Mouse (Mus musculus) ovary, postnatal 36 days (tissue): ENCODE data around the gene Iqck.

Experiments
- DNase-seq: peaks from one replicate; pipeline ENCODE4 v3.0.0; 2022; ENCODE audit warnings: low spot score, mixed read lengths

Gene Iqck

GRCm38 (mm10) chr7:118914561-118915165, 59.1 kb downstream of the Iqck start:
- DNase-seq: no peak

DNA sequence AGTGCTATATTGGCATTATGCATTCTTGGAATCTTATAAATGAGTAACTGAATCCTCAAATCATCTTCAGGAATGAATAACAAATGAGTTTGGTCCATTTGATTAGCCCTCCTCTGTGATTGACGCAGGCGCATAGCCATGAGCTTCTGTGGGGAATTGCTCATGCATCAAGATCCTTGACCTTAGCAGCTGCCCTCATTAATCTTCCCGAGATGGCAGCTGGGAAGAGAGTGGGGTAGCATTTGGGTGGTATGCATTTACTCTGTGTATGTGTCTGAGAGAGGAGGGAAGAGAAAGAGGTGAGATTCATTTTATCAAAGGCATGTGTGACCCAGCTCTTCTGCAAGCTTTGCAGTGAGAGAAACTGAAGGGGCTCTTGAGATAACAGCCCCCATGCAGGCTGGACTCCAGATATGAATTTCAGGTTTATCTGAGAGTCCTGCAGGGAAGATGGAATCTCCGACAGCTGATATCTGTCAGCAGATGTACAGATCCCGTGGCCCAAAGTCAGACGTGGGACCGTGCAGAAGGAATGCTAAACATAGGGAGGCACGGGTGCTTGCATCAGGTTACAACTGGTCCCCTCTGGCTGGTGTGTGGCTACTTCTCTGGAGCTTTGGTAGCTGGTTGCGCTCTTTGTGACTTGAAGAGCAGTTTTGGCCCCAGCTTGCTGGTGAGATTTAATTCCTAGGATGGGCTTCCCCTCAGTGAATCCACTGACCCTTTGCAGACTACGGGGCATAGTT, 63.9 kb downstream of the Iqck start:
- DNase-seq: no peak

DNA sequence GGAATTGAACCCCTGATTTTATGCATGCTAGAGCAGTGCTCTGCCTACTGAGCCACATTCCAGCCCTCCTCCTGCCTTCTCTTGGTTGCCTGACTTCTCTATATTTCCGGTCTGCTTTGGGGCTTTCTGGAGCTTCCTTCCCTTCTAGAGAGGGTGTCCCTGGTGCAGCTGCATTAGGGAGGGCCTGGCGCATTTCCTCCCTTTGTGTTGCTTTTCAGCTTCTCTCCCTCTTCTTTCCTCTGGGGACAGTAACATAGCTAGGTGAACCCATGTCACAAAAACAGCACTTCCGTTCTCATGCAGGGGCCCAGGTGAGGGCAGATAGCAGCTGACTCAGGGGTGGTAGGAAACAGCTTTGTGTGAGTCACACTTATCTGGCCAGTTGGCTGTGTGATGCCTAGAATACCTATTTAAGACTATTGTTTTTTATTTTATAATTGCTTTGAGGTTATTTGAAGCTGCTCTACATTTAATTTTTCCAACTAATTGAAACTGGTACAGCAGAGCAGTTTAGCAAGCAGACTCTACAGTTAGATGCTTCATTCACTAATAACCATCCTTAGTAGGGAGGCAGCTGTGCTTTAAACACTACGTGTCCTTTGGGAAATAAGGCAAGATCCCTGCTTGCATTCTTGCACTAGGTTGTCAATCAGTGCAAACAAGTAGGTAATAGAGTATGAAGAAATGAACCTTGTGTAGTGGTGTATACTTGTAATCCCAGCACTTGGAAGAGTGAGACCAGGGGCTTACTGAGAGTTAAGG, 67.1 kb downstream of the Iqck start:
- no peak for DNase-seq

GRCm38 (mm10) chr7:118925547-118925946, 70.0 kb downstream of the Iqck start:
- no peak for DNase-seq

DNA sequence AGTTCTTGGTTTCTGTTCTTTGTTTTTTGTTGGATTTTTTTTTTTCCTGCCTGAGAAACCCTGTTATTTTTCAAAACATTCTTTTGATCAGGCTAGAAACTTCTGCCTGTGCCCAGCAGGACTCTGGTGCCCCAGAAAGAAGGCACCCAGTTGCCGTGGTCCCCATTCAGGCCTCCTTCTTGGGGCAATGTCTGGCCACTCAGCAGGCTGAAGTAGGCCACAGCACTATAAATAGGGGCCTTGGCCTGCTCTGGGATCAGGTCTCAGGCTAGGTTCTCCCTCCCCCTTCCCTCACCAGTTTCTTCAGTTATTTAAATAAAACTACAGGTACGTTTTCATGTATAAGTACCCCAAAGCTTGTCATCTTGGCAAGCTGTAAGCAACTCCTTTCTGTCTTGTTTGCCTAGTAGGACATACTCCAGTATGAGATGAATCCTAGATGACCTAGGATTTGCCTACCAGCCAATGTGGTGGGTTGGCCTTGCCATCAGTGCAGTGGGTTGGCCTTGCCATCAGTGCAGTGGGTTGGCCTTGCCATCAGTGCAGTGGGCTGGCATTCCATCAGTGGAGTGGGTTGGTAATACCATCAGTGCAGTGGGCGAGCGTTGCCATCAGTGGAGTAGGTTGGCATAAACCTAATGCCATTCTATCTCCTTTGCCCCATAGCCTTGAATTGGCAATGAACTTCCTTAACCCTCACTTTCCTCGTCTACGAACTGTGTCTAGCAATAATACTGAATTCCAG, 71.1 kb downstream of the Iqck start:
- DNase-seq: no peak

GRCm38 (mm10) chr7:118927279-118927678, 71.7 kb downstream of the Iqck start:
- no peak for DNase-seq

DNA sequence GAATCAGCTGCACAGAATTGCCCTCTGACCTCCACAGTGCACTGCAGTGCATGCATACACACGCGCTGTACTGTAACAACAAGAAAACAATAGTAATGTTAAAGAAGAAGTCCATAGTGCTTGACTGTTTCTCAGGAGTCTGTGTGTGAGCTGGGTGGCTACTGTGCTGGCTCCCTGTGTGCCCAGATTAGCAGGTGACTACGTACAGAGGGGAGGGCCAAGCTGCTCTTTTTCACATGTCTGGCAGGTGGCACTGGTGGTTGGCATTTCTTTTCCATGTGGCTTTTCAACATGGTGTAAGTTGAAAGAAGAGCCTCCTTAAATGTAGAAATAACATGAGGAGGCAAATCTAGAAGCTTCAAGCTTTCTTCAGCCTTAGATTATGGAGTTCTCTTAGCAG, 72.8 kb downstream of the Iqck start:
- no peak for DNase-seq

GRCm38 (mm10) chr7:118928916-118929315, 73.4 kb downstream of the Iqck start:
- no peak for DNase-seq

GRCm38 (mm10) chr7:118929601-118930311, 74.2 kb downstream of the Iqck start:
- peak; percentile 20 for DNase-seq

DNA sequence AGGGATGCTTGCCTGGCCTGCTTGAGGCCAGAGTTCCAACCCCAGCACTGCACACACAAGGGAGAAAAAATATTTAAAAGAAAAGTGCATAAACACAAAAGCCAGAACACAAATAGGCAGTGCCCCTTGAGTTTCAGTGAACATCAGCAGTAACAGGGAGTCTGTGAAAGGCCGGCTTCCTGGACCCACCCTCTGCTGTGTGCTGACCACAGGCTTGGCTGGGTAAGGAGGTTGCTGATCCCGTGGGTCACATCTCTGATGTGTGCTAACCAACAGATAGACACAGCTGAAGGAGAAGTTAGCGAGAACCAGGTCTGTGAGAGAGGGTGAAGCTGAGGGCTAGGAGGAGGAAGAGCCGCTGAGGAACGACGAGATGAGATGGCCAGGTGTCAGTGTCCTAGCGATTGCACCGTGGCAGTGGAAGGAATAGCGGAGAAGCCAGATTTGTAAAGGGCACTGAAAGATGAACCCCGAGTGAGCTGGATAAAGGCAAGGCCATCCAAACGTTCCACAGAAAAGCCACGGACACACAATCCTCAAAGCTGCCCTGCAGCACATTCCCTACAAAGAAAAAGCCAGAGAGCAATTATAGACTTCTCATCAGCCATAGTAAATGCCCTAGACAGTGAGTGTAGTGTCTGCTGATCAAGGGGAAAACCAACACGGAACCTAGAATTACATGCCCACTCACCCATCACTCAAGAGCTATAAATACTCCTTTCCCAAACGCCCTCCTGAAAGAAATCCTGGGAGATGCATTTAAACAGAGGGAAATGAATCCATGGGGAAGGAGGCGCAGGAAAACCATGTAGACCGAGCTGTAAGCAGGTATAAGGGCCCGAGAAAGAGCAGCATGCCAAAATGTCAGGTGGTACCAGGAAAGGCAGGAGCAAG, 76.2 kb downstream of the Iqck start:
- DNase-seq: no peak

DNA sequence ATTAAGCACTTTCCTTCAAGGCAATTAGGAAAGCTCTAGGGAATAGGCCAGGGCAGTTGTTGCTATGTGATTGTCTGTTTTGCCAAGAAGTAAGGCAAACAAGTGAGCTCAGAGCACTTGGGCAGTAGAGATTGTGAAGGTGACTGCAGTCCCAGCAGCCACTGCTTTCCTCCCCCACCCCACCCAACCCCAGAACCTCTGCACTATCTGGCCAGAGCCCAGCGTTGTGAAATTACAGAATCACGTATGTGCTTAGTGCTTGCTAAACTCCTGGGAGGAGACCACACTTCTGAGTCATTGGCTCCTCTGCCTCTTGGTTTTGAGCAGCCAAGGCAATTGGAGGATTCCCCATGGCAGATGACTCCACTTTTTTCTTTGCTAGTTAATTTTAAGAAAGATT, 79.8 kb downstream of the Iqck start:
- peak; percentile 36 for DNase-seq

DNA sequence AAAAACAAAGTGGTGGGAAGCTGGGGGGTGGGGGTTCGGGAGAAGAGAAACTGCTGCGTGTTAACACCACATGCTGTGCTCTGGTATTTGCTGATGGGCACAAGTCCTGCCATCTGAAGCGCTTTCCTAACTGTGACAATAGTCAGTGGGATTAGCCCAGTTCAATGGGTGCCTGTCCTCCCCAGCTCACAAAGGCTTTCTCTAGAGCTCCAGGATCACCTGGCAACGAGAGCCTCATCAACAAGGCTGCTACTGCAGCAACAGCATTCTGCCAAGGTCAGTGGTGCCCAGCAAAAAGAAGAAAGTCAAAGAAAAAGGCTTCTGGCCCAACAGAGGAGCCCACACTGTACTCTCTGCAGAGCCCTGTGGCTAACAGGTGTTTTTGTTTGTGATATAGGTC, 81.3 kb downstream of the Iqck start:
- peak; percentile 24 for DNase-seq

DNA sequence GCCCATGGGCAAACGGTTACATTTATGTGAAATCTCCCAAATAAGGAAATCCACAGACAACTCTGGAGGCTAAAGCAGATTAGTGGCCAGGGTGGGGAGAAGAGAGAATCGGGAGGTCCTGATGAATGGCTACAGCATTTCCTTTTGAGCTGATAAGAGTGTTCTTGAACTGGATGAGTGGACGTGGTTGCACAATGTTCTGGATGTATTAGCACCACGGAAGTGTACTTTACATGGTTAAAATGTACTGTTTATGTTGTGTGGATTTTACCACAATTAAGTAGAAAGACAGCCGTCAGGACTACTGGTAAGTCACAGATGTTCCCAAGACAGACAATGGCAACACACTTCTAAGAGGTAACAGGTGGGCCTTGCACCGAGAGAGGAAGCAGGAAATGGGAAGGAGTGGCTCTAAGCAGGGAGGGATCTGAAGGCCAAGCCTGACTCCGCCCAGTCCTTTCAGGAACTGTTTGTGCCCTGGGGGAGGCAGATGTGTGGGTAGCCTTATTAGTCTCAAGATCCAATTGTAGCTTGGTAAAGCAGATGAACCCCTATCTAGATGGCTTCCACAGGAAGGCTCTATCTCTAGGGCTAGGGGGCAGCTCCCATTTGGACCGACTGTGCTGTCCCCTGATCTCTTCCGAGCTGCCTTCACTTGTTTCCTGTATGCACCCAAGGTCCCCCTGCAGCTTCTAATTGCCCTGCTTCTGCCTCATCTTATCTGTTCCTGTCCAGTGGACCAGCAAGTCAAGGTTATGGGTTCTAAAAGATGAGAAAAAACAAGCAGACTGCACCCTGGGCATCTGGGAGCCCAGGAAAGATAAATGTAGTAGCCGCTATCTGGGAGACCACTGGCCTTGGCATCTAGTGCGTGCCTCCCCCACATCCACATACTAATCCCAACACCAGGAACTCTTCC, 82.2 kb downstream of the Iqck start:
- peak; percentile 20 for DNase-seq

DNA sequence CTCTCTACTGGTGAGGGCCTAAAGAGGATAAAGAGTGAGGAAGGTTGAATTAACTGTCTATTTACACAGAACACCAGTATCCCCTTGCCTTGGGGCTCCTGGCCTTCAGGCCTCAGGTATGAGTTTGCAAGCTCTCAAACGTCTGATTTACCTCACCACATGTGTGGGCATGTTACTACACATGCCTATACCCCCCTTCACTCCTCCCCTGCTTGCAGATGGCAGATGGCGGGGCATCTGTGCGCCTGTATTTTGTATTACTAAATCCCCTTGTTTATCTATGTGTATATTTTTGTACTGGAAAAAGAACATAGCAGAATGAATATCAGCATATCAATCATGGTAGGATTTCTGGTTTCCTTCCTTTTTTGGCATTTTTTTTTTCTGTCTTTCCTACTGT, 86.7 kb downstream of the Iqck start:
- no peak for DNase-seq

DNA sequence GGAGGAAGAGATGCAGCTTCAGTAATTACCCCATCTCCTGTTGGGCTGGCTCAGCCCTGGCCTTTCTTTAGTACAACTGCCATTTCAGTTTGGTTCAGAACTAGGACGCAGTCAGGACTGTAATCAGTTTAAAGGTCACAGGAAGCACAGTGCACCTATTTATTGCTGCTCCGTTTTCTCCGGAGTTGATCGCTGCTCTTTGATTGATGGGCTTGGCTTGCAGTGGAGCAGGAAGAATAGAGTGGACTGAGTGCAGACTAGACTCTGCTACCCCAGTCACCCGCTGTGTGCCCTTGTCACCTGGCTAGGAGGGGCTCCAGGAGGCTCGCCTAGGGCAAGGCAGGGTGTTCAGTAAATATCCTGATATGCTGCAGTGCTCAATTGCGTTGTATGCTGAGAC, 87.6 kb downstream of the Iqck start:
- no peak for DNase-seq

DNA sequence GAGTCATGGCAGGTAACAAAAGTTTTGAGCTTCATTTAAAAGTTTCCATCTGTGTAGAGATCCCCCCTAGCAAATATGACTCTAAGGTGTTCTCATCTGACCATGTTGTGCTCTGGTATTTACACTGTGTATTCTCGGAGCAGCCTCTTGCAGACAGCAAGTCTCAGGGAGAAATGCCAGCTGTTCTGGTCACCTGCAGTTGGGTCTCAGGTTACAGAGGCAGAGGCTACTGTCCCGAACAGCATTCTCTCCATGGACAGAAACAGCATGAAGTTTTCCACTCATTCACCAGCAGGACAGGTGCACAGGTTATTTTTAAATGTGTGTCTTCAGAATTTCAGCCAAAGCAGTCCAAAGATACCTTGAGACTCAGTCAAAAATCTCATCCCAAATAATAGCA, 89.3 kb downstream of the Iqck start:
- DNase-seq: no peak

GRCm38 (mm10) chr7:118947241-118947640, 91.7 kb downstream of the Iqck start:
- no peak for DNase-seq

DNA sequence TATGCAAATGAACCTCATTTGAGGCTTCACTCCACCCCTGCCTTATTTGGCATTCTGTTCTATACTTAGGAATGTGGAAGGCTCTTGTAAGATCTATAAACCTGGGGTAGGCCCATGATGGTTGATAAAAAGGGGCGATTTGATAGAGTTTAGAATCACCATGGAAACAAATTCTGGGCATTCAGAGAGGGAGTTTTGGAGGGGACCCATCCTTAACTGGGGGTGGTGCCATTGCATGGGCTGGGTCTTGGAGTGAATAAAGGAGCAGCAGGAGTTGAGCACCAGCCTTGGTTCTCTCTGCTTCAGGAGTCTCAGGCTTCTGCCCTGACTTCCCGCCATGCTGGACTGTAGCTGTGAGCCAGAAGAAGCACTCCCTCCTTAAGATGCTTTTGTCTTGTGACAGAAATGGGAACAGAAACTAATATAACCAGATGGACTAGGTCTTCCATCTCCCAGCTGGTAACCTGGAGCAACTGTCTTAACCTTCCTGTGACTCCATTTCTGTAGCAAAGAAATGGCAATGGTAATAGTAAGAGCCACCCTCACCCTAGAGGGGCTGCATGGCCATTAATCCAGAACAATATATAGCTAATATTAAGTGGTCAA, 93.2 kb downstream of the Iqck start:
- no peak for DNase-seq

DNA sequence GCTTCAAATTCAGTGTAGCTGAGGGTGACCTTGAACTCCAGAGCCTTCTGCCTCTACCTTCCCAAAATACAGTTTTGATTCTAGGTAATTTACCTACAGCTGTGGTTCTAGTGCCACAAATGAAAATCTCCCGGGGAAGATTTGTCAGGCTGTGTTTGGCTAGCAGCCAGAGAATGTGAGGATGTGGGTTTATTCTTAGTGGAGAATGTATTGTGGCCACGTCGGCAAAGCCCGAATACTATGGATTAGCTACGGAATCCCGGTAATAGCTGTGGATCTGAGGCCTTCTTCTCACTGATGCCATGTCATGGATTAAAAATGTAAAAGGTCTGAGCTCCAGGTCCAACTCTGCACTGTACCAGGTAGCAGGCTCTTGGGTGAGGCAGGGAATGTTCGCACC, 94.2 kb downstream of the Iqck start:
- no peak for DNase-seq
